Mouse (Mus musculus): ENCODE results near the gene Col11a2.

DNA sequence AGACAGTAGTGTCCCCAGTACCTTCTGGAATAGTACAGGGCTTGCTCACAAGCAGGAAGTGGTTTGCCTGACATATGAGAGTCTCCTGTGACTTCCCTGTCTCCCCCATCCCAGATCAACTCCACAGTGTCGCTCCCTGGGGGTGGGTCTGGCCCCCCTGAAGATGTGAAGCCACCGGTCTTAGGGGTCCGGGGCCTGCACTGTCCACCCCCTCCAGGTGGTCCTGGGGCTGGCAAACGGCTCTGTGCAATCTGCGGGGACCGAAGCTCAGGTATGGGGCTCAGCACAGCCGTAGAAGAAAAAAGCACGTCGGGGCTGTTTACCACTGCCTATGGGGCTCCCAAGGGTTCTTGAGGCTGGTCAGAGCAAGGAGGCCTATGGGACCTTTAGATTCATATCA is 5.8 kb upstream of the Col11a2 start:
- TF ChIP-seq PAX5 (IDR thresholded peaks at IDR 0.05; ENCODE audit: low read length) (no peak), CTCF (conservative IDR thresholded peaks at IDR 0.05 in 1 of 2, IDR thresholded peaks at IDR 0.05 in 1 of 2; ENCODE audit: low read depth in 2 of 2, low read length in 2 of 2) (no peak), POLR2A (IDR thresholded peaks at IDR 0.05; ENCODE audit: low read depth, low read length) (no peak), NELFE (IDR thresholded peaks at IDR 0.05; ENCODE audit: low read depth, low read length) (no peak), IRF4 (IDR thresholded peaks at IDR 0.05; ENCODE audit: low read depth, low read length) (no peak), GABPA (IDR thresholded peaks at IDR 0.05; ENCODE audit: insufficient replicate concordance, low read depth, low read length) (no peak), ZKSCAN1 (IDR thresholded peaks at IDR 0.05; ENCODE audit: borderline replicate concordance, low read depth, low read length) (no peak), USF1 (IDR thresholded peaks at IDR 0.05; ENCODE audit: low read depth, low read length) (no peak), KAT2A (IDR thresholded peaks at IDR 0.05; ENCODE audit: insufficient replicate concordance, low read length) (no peak), ZMIZ1 (IDR thresholded peaks at IDR 0.05; ENCODE audit: low read depth, low read length) (no peak), E2F4 (IDR thresholded peaks at IDR 0.05; ENCODE audit: insufficient replicate concordance, low read depth, low read length) (no peak), MAFK (IDR thresholded peaks at IDR 0.05; ENCODE audit: insufficient replicate concordance, low read length) (no peak), RAD21 (IDR thresholded peaks at IDR 0.05; ENCODE audit: low read depth, low read length) (no peak), EP300 (IDR thresholded peaks at IDR 0.05; ENCODE audit: low read length) (no peak)
